Mouse (Mus musculus) olfactory bulb, adult 2 months (tissue): Measurements from ENCODE around the gene Perm1. TPM values are rescaled to one million over a fixed set of nuclear protein-coding genes. Genes with fewer than 3 reads are reported as not detected.

Experiments used
- H3K27ac ChIP-seq: fragments of 200-500 bp; 2 replicates; pipeline ENCODE4 v1.5.1; 2012; ENCODE audit warnings: low read depth, low read length; ENCODE audit not compliant: insufficient read depth
- H3K4me1 ChIP-seq: fragments of 200-500 bp; 2 replicates; pipeline ENCODE4 v1.6.1; 2012; ENCODE audit warnings: low read length; ENCODE audit not compliant: control insufficient read depth, insufficient read depth
- H3K4me3 ChIP-seq: fragments of 200-500 bp; 2 replicates; pipeline ENCODE4 v1.5.1; 2012; ENCODE audit warnings: mild to moderate bottlenecking, low read depth, low read length, moderate library complexity; ENCODE audit not compliant: insufficient read depth
- CTCF ChIP-seq: fragments of 200-500 bp; IDR thresholded peaks from 2 replicates; pipeline ENCODE4 v1.5.1; 2012; ENCODE audit warnings: low read depth, mild to moderate bottlenecking, low read length, moderate library complexity; ENCODE audit not compliant: insufficient read depth
- POLR2A ChIP-seq: fragments of 200-500 bp; IDR thresholded peaks from 2 replicates; pipeline ENCODE4 v1.6.1; 2012; ENCODE audit warnings: mild to moderate bottlenecking, low read depth, low read length, moderate library complexity; ENCODE audit not compliant: insufficient read depth
- WGBS: fragments of 180-500 bp; shearing (Covaris S2); methylation state at CpG from one replicate; pipeline ENCODE4 v1.1.7; 2018; 5-methylcytosine and 5-hydroxymethylcytosine counted together
- polyA plus RNA-seq: library from polyadenylated mRNA; stranded (reverse); fragments of >200 nt; gene quantifications from 2 replicates; pipeline ENCODE4 v1.2.4, GENCODE M21; 2012; ENCODE audit warnings: low replicate concordance; ENCODE audit not compliant: missing spikeins, insufficient read depth, insufficient read length

The Perm1 gene
- polyA plus RNA-seq, 1 experiment: not detected

GRCm38 (mm10) chr4:156213134-156213533 lies 2.5 kb upstream of the Perm1 start:
- WGBS: 87% methylated on average over 13 of the region's 13 CpGs
- no peak overlapping the region for H3K4me3 ChIP-seq
- H3K27ac ChIP-seq: no peak overlapping the region
- no peaks in the 10 kb centered on the region for H3K4me1 ChIP-seq
- TF ChIP-seq CTCF: no peak
- no peak for TF ChIP-seq POLR2A

- TF ChIP-seq CTCF: no peak
- Histone ChIP-seq H3K4me1 (no peaks in the 10 kb centered on the region), H3K27ac (no peak overlapping the region), H3K4me3 (no peak overlapping the region)
- WGBS: 83% methylated on average over 2 of the region's 2 CpGs
Measured at GRCm38 (mm10) chr4:156216196-156216595, 528 bp downstream of the Perm1 start.

- TF ChIP-seq CTCF: no peak
- TF ChIP-seq POLR2A: no peak
- Histone ChIP-seq H3K4me1 (no peaks in the 10 kb centered on the region), H3K27ac (no peak overlapping the region), H3K4me3 (no peak overlapping the region)
- WGBS: 83% methylated on average over 16 of the region's 16 CpGs
Measured at GRCm38 (mm10) chr4:156217022-156217669, 1.5 kb downstream of the Perm1 start.

GRCm38 (mm10) chr4:156217838-156218237 lies 2.2 kb downstream of the Perm1 start:
- WGBS: 83% methylated on average over 16 of the region's 16 CpGs
- no peaks in the 10 kb centered on the region for H3K4me1 ChIP-seq
- TF ChIP-seq POLR2A (no peak), CTCF (no peak)
- no peak overlapping the region for H3K27ac ChIP-seq
- no peak overlapping the region for H3K4me3 ChIP-seq

GRCm38 (mm10) chr4:156219936-156220335 lies 4.3 kb downstream of the Perm1 start:
- 89% methylated on average over 11 of the region's 11 CpGs for WGBS
- Histone ChIP-seq H3K4me1 (no peaks in the 10 kb centered on the region), H3K4me3 (no peak overlapping the region), H3K27ac (no peak overlapping the region)
- TF ChIP-seq POLR2A: no peak
- TF ChIP-seq CTCF: no peak

GRCm38 (mm10) chr4:156224276-156224675 lies 8.6 kb downstream of the Perm1 start:
- peaks cover 19% of the 10 kb centered on the region for H3K4me1 ChIP-seq

GRCm38 (mm10) chr4:156227752-156228392 lies 12.2 kb downstream of the Perm1 start:
- no peak for TF ChIP-seq CTCF
- TF ChIP-seq POLR2A: no peak
- H3K4me1 ChIP-seq: peaks cover 30% of the 10 kb centered on the region
- no peak overlapping the region for H3K27ac ChIP-seq
- no peak overlapping the region for H3K4me3 ChIP-seq
- WGBS: 40% methylated on average over 18 of the region's 18 CpGs

More at GRCm38 (mm10) chr4:156224276-156224675, 8.6 kb downstream of the Perm1 start:
- Histone ChIP-seq H3K27ac (no peak overlapping the region), H3K4me3 (no peak overlapping the region)
- WGBS: 93% methylated on average over 2 of the region's 2 CpGs
- TF ChIP-seq CTCF: no peak
- TF ChIP-seq POLR2A: no peak

GRCm38 (mm10) chr4:156228393-156229024 lies 12.8 kb downstream of the Perm1 start:
- TF ChIP-seq POLR2A: no peak
- TF ChIP-seq CTCF: no peak
- Histone ChIP-seq H3K4me1 (peaks cover 36% of the 10 kb centered on the region), H3K4me3 (no peak overlapping the region), H3K27ac (peak overlapping the region; percentile 12; the same call in 1 of the 2 replicates)
- 17% methylated on average over 12 of the region's 12 CpGs for WGBS

- peak overlapping the region; percentile 74 for H3K4me3 ChIP-seq
- H3K27ac ChIP-seq: no peak overlapping the region
- peaks cover 40% of the 10 kb centered on the region for H3K4me1 ChIP-seq
- WGBS: 4% methylated on average over 17 of the region's 17 CpGs
- TF ChIP-seq POLR2A: no peak
- no peak for TF ChIP-seq CTCF
Measured at GRCm38 (mm10) chr4:156234021-156234501, 18.4 kb downstream of the Perm1 start.
